Mouse (Mus musculus): Measurements from ENCODE around the gene Sag.

Sag gene

GRCm38 (mm10) chr1:87854411-87854810 lies 50.9 kb downstream of the Sag start:
- DNase-seq (ENCODE audit: low read depth): no peak

- no peak for DNase-seq (ENCODE audit: low read depth)
Measured at GRCm38 (mm10) chr1:87854851-87855251, 51.4 kb downstream of the Sag start.

- DNase-seq (ENCODE audit: low read depth): no peak
Measured at GRCm38 (mm10) chr1:87855522-87855921, 52.0 kb downstream of the Sag start.

- DNase-seq (ENCODE audit: low read depth): no peak
Measured at GRCm38 (mm10) chr1:87856823-87857222, 53.3 kb downstream of the Sag start.

- DNase-seq (ENCODE audit: low read depth): no peak
Measured at GRCm38 (mm10) chr1:87858031-87858430, 54.6 kb downstream of the Sag start.

GRCm38 (mm10) chr1:87858529-87858928 lies 55.0 kb downstream of the Sag start:
- DNase-seq (ENCODE audit: low read depth): no peak

GRCm38 (mm10) chr1:87863602-87864001 lies 60.1 kb downstream of the Sag start:
- DNase-seq (ENCODE audit: low read depth): no peak

GRCm38 (mm10) chr1:87864889-87865288 lies 61.4 kb downstream of the Sag start:
- DNase-seq (ENCODE audit: low read depth): no peak

GRCm38 (mm10) chr1:87866672-87867071 lies 63.2 kb downstream of the Sag start:
- no peak for DNase-seq (ENCODE audit: low read depth)

GRCm38 (mm10) chr1:87871546-87871945 lies 68.1 kb downstream of the Sag start:
- no peak for DNase-seq (ENCODE audit: low read depth)

- DNase-seq (ENCODE audit: low read depth): no peak
Measured at GRCm38 (mm10) chr1:87873081-87873480, 69.6 kb downstream of the Sag start.

- DNase-seq (ENCODE audit: low read depth): no peak
Measured at GRCm38 (mm10) chr1:87876065-87876464, 72.6 kb downstream of the Sag start.

GRCm38 (mm10) chr1:87877552-87878283 lies 74.2 kb downstream of the Sag start:
- no peak for DNase-seq (ENCODE audit: low read depth)

- no peak for DNase-seq (ENCODE audit: low read depth)
Measured at GRCm38 (mm10) chr1:87879034-87879433, 75.6 kb downstream of the Sag start.

- DNase-seq (ENCODE audit: low read depth): no peak
Measured at GRCm38 (mm10) chr1:87879494-87880325, 76.2 kb downstream of the Sag start.

- DNase-seq (ENCODE audit: low read depth): no peak
Measured at GRCm38 (mm10) chr1:87880326-87880627, 76.8 kb downstream of the Sag start.

GRCm38 (mm10) chr1:87880856-87881255 lies 77.4 kb downstream of the Sag start:
- DNase-seq (ENCODE audit: low read depth): no peak

GRCm38 (mm10) chr1:87881726-87882125 lies 78.2 kb downstream of the Sag start:
- DNase-seq (ENCODE audit: low read depth): no peak

GRCm38 (mm10) chr1:87882554-87882953 lies 79.1 kb downstream of the Sag start:
- no peak for DNase-seq (ENCODE audit: low read depth)

GRCm38 (mm10) chr1:87890960-87891359 lies 87.5 kb downstream of the Sag start:
- no peak for DNase-seq (ENCODE audit: low read depth)

- no peak for DNase-seq (ENCODE audit: low read depth)
Measured at GRCm38 (mm10) chr1:87891634-87892033, 88.2 kb downstream of the Sag start.

- no peak for DNase-seq (ENCODE audit: low read depth)
Measured at GRCm38 (mm10) chr1:87892499-87892898, 89.0 kb downstream of the Sag start.

GRCm38 (mm10) chr1:87893414-87893813 lies 89.9 kb downstream of the Sag start:
- DNase-seq (ENCODE audit: low read depth): no peak
